Mouse (Mus musculus): ENCODE measurements around the gene Dohh.
A peak's percentile ranks its signal among the peaks of the same experiment; 100 is the strongest.

The Dohh gene

DNA sequence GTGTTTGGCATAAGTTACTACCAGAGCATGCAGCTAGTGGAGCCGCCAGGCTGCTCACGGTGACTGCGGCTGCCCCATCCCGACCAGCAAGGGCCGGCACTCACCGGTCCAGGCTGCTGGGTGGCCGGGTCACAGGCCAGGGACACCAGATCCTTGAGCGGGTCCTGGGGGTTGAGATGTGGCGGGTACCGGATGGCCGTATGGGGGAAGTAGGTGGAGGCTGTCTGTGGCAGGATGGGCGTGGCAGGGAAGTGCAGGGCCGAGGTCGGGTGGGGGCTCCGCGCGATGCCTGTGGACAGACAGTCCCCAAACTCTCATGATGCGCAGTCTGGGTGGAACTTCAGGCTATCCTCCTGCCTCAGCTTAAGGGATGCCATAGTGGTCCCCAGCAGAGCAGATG, 20.5 kb downstream of the Dohh start:
- DNase-seq (ENCODE audit: low read depth): no peak

GRCm38 (mm10) chr10:81405588-81406201, 21.5 kb downstream of the Dohh start:
- peak; percentile 82 for DNase-seq (ENCODE audit: low read depth)

DNA sequence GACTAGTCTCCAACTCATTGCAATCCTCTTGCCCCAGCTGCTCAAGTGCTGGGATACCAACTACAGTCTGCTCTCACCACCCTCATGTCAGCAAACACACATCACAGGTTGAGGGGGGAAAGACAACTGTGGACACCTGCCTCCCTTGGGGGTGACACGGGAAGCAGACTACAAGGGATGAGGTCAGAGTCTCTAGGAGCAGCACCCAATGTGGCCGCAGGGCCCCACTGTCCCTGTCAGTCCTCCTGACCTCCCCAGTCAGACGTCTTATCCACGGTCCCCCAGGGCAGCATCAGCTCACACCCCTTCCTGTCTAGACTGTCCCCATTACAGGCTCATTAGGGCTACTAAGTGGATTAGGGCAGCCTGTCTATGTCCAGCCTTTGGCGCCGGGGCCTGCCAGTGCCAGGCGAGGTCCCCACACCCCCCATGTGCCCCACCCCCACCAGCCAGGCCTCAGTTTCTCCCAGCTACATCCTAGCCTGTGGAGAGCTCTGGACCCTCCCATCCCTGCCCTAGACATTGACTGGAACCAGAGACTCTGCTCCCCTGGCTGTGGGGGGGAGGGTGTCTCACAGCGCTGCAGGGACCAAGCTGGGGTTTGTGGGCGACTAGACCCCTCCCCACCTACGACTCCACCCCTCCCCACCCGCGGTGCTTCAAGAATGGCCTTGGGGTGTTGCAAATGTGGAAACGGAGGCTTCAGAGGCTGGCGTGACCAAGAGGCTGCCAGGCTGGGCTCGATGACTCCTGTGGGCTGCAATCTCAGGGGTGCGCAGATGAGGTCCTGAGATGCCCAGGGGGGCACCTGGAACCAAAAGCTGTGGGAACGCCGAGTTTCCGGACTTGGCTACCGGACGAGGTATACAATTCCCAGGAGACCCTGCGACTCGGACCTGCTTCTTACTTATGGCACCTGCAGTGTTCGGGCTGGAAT, 22.5 kb downstream of the Dohh start:
- DNase-seq (ENCODE audit: low read depth): no peak

GRCm38 (mm10) chr10:81407539-81408423, 23.6 kb downstream of the Dohh start:
- peak; percentile 51 for DNase-seq (ENCODE audit: low read depth)

- no peak for DNase-seq (ENCODE audit: low read depth)
Measured at GRCm38 (mm10) chr10:81408424-81408729, 24.1 kb downstream of the Dohh start.

- peak; percentile 83 for DNase-seq (ENCODE audit: low read depth)
Measured at GRCm38 (mm10) chr10:81408871-81409291, 24.7 kb downstream of the Dohh start.

DNA sequence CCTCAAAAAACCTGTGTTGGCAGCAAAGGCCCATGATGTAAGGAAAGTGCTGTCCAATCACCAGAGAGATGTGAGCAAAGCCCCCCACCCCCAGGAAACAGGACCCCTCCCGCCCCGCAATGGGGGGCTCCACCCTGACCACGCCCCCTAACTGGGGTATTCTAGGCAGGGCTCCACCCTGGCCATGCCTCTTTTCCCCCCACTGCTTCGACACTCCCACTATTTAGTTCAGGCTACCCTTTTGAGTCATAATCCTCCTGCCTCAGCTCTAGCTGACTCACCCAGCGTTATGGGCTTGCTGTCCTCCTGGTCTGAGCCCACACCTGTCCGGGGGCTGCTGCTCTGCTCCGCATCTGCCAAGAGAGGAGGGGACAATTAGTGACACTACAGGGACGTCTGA, 25.1 kb downstream of the Dohh start:
- no peak for DNase-seq (ENCODE audit: low read depth)

- no peak for DNase-seq (ENCODE audit: low read depth)
Measured at GRCm38 (mm10) chr10:81410350-81410749, 26.1 kb downstream of the Dohh start.

GRCm38 (mm10) chr10:81410981-81411380, 26.8 kb downstream of the Dohh start:
- no peak for DNase-seq (ENCODE audit: low read depth)

DNA sequence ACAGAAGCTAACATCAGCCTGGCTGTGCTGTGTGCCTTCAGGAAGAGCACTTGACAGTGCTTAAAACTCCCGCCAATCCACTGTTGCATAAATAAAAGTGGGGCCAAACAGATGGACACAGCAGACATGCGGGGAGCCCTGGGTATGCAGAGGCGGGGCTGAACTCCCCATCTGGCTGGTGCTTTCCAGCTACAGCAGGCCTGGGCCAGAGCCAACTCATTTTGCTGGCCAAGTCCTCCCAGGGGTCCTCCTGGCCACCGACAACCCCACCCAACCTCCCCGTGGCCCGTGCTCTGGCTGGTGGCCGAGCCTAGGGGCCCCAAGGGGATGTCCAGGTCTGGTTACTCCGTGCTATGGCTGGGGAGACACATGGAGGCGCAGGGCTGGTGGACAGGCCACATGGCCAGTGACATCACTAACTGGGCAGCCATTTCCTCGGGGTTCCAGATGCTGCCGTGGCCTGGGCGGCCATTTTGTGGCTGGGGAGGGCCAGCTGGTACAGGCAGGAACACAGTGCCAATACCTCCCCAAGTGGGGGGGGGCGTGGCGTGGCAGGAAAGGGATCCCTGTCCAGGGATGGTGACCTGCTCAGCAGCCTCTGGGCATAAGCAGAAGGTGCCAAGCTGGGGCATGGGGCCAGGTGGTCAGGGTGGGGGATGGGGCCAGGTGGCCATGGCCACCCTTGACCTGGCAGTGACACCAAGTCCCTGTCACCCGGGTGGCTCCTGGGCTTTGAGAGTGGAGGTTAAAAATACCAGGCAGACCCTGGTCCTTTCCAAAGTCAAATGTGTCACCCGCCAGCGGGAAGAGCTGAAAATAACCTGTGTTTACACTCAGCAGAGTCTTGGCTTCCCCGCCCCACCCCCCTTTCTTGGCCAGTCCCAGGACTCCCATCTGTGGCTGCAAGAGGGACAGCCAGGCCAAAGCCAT, 27.5 kb downstream of the Dohh start:
- no peak for DNase-seq (ENCODE audit: low read depth)

DNA sequence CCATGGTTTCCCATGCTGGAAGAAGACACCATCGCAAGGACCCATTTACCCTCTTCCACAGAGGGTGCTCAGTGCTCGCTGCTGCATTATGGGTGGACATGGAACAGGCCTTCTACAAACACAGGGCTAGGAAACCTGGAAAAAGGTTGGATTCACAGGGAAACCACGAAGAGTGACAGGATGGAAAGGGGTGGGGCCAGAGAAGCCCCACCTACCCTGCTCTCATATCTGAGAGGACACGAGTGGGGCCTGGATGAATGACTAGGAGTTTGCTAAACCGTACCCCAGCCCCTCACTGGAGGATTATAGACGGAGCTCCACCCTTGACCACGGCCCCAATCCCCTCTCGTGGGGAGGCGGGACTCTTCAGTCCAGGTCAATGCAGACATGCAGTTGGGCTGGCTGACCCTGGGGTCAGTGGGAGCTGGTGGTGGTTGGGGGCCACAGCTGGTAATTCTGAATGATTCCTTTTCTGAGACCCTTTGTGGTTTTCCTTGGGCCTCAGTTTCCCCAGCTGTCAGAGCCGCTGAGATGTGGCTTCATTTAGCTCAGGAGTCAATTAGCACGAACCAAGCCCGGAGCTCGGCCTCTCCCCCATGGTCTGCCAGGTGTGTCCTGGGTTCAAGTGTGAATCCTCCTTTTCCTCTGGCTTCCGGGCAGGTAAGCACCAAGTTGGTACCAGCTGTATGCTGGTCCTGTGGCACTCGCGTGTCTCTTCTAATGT, 28.5 kb downstream of the Dohh start:
- no peak for DNase-seq (ENCODE audit: low read depth)

- DNase-seq (ENCODE audit: low read depth): no peak
Measured at GRCm38 (mm10) chr10:81413310-81414261, 29.4 kb downstream of the Dohh start.

- DNase-seq (ENCODE audit: low read depth): no peak
Measured at GRCm38 (mm10) chr10:81414682-81415081, 30.5 kb downstream of the Dohh start.

GRCm38 (mm10) chr10:81415146-81415545, 30.9 kb downstream of the Dohh start:
- no peak for DNase-seq (ENCODE audit: low read depth)

DNA sequence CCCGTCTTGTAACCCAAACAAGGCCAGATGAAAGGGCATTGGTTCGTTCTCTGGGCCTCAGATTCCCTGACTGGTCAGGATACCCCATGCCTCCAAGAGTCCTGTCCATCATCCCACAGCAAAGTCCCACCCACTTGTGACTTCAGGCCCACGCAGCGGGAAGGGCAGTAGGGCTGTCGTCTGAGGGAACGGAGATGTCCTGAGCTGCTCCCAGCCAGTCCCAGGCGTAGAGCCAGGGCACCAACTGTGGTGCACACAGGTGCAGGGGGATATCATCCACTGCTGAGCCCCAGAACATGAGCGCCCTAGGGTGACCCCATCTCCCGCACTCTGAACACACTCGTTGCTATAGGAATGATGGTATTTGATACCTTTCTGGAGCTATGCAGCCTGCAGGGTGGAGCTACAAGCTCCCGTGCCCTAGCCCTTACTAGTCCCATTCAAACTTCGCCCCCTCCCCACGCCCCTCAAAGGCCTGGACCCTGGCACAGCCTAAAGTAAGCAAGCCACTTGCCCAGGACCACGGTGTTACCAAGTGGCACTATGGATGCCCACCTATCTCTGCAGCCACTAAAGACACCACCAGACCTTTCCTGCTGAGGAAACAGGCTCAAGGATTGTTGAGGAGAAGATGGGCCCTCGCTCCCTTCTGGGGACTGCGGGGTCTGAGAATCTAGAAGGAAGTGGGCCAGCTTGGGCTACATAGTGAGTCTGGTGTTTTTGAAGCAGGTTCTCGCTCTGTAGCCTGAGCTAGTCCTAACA, 31.5 kb downstream of the Dohh start:
- DNase-seq (ENCODE audit: low read depth): no peak

DNA sequence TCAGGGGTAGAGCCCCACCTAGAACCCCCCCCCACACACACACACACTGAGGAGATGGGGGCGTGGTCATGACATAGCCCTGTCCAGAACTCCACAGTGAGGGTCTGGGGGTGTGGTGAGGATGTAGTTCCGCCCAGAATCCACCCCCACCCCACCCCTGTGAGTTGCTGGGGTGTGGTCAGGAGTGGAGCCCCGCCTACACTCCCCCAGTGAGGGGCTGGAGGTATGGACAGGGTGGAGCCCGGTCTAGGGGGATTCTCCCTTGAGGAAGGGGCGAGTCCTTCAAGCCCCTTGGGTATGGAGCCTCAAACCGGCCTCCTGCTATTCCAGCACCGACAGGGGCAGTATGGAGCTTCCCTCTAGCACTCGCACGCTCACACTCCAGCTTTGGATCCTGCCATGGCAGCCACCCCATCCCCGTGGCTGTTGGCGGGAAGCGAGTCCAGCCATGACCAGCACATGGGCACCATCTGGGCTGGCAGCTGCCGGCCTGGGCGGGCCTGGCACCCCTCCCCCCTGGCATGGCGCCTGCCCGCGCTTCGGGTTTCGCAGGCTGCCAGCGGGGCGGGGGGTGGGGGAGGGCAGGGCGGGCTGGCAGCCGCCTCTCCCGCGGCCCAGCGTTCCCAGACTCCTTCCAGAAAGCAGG, 32.5 kb downstream of the Dohh start:
- DNase-seq (ENCODE audit: low read depth): peak; percentile 38

DNA sequence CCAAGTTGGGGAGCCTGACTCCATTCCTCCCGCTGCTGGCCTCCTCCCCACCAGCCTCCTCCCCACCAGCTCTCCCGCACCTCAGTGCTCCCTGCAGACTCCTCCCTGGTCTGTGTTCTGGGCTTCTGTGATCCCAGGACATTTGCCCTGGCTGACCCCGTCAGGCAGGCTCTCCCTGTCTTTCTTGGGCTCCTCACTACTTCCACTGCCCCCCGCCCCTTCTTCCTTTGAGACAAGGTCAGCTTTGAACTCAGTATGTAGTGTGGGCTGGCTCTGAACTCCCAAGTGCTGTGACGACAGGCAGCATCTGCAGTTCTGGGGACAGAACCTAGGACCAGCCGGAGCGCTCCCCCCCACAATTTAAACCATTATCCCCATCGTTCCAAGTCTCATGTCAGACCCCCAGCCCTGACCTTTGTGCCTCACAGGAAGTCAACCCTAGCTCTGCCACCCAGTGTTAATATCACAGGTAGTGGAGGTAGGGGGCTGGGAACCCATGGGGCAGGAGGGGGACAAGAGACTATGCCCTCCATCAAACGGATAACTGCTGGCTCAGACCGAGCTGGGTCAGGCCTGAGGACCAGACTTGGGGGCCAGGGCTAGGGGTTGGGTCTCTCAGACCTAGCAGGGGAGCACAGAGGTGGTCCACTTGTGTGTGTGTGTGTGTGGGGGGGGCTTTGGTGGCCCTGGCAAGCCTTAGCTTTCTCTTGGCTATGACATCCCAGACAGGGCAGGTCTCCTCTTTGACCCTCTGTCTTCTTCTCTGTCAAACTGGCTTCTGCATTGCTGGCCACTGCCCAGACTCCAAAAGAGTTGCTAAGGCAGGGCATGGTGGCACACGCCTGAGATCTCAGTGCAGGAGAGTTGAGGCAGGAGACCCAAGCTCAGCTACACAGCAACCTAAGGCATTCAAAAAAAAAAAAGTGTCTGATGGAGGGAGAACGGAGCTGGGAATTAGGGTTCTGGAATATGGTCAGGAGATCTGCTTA, 33.3 kb downstream of the Dohh start:
- no peak for DNase-seq (ENCODE audit: low read depth)
